Mouse (Mus musculus) forelimb bud, embryonic 11.5 days (tissue): ENCODE data around the gene Sh3bp5.

ENCODE experiments used
- DNase-seq: peaks from one replicate; pipeline ENCODE4 v3.0.0-alpha.2; 2012; ENCODE audit warnings: low read depth, low spot score

Gene Sh3bp5

GRCm38 (mm10) chr14:31337947-31338346 lies 97.9 kb downstream of the Sh3bp5 start:
- DNase-seq = no peak

GRCm38 (mm10) chr14:31337406-31337805 lies 98.5 kb downstream of the Sh3bp5 start:
- no peak for DNase-seq

DNA sequence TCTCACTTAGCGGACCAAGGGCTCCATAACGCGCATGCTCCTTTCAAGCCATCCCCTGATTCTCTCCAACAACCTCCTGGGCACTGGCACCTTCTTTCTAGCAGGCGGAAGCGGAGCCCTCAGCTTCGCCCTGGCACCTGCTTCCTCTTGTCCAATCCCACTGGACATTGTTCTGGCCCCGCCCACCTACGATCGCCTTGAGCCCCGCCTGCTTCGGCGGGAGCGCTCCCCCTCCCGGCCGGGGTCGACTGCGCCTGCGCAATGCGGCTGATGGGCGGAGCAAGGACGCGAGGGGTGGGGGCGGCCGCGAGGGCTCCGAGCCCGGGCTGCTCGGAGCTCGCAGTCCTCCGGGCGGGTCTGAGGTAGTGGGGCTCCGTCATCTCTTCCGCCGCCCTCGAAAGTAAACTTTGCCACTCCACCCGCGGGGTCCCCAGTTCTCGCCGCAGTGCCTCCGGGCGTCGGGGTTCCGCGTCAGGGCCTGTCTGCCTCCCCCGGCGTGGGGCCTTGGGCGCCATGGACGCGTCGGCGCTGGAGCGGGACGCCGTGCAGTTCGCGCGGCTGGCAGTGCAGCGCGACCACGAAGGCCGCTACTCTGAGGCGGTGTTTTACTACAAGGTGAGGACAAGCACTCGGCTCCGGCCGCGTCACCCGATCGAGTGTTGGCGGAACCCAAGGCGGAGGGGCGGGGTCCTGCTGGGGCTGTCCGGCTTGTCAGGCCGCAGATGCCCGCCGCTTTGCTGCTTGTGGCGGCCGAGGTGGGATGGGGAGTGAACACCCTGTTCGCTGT lies 99.3 kb downstream of the Sh3bp5 start, which contains the start of gene Capn7:
Capn7 (plus strand) TSS at position 270 of the 787 bp plus-strand sequence.
- DNase-seq = peak; percentile 98

GRCm38 (mm10) chr14:31335765-31336164 lies 100.1 kb downstream of the Sh3bp5 start:
- DNase-seq = no peak

- DNase-seq = no peak
Observed at GRCm38 (mm10) chr14:31330957-31331356, 104.9 kb downstream of the Sh3bp5 start.

- DNase-seq = no peak
Observed at GRCm38 (mm10) chr14:31329741-31330140, 106.1 kb downstream of the Sh3bp5 start.

GRCm38 (mm10) chr14:31327681-31328080 lies 108.2 kb downstream of the Sh3bp5 start:
- no peak for DNase-seq

- DNase-seq = no peak
Observed at GRCm38 (mm10) chr14:31327196-31327595, 108.7 kb downstream of the Sh3bp5 start.

- DNase-seq = no peak
Observed at GRCm38 (mm10) chr14:31326770-31327169, 109.1 kb downstream of the Sh3bp5 start.

GRCm38 (mm10) chr14:31325551-31325950 lies 110.3 kb downstream of the Sh3bp5 start:
- DNase-seq = no peak

GRCm38 (mm10) chr14:31324851-31325250 lies 111.0 kb downstream of the Sh3bp5 start:
- no peak for DNase-seq

GRCm38 (mm10) chr14:31323849-31324792 lies 111.8 kb downstream of the Sh3bp5 start, which contains the start of gene Dnah1:
Gene Dnah1, minus strand, starts transcription at chr14:31323896.
- peak; percentile 31 for DNase-seq

- DNase-seq = no peak
Observed at GRCm38 (mm10) chr14:31323189-31323588, 112.7 kb downstream of the Sh3bp5 start.

GRCm38 (mm10) chr14:31322191-31322590 lies 113.7 kb downstream of the Sh3bp5 start:
- DNase-seq = no peak

GRCm38 (mm10) chr14:31321181-31321580 lies 114.7 kb downstream of the Sh3bp5 start:
- DNase-seq = no peak

GRCm38 (mm10) chr14:31319546-31319945 lies 116.3 kb downstream of the Sh3bp5 start:
- DNase-seq = no peak

DNA sequence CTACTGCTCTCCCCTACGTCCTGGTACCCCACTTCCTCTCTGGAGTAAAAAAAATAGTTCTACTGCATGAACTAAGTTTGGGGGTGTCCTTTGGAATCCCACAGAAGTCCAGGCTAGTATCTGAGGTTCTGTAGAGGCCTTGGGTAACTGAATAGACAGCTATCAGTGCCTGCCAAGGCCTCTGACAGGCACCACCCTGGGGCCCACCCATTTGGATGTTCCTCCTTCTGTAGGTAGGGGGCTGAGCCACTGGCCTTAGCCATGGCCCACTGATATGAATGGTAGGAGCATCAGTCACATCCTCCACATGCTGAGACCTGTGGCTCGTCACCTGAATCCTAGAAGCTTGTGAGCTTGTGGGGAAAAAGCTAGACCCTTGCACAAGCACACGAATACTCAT lies 118.1 kb downstream of the Sh3bp5 start:
- no peak for DNase-seq

DNA sequence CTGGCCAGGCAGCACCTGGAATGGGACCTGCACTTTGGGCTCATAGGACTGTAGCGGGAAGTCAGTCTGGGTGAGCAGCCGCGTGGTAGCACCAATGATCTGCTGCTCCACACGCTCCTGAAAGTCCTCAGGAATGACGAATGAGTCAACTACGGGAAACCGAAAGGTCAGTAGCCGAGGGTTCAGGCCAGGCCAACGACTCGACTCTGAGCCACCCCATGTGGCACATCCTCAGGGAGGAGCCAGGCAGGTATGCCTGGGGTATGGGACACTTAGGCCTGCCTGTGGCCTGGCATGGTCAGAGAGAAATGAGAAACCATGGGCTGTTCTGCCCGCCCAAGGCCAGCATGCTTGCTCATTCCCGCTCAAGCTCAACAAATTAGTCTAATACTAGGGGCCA lies 119.3 kb downstream of the Sh3bp5 start:
- no peak for DNase-seq

- no peak for DNase-seq
Observed at GRCm38 (mm10) chr14:31313192-31313591, 122.7 kb downstream of the Sh3bp5 start.
